Mouse (Mus musculus) hindbrain, embryonic 13.5 days (tissue): ENCODE results near the gene Gpr89. TPM values are rescaled to one million over a fixed set of nuclear protein-coding genes. Genes with fewer than 3 reads are reported as not detected.

ENCODE experiments used
- polyA plus RNA-seq: library from polyadenylated mRNA; unstranded; fragments of >200 nt; fragmentation: Nextera tagmentation; extraction: Ambion mirVana; gene quantifications from 2 replicates; pipeline ENCODE4 v1.2.1, GENCODE M21; 2015

Gene Gpr89
- polyA plus RNA-seq, 1 experiment from 2014 or later: 40.7 TPM

Other genes with a start within 250 kb of the Gpr89 start
- 0.84 and 0.89 TPM in 2 replicates for gene Ankrd35, start 235.2 kb downstream of the Gpr89 start, polyA plus RNA-seq
- 33.7 and 33.8 TPM in 2 replicates for gene Pias3, start 209.0 kb downstream of the Gpr89 start, polyA plus RNA-seq
- gene Nudt17, start 196.8 kb downstream of the Gpr89 start, polyA plus RNA-seq: 14.0 and 19.2 TPM in 2 replicates
- gene Polr3c, start 177.7 kb downstream of the Gpr89 start, polyA plus RNA-seq: 32.5 and 36.4 TPM in 2 replicates
- 70.3 and 72.4 TPM in 2 replicates for gene Rnf115, start 177.7 kb downstream of the Gpr89 start, polyA plus RNA-seq
- gene Pdzk1, start 76.1 kb downstream of the Gpr89 start, polyA plus RNA-seq: not detected in 2 replicates
- 0.19 and 0.30 TPM in 2 replicates for gene Cd160, start 76.0 kb downstream of the Gpr89 start, polyA plus RNA-seq
- gene Gja5, start 653 bp downstream of the Gpr89 start, polyA plus RNA-seq: 3.7 and 4.8 TPM in 2 replicates
- 0.04 TPM in 2 replicates for gene Gja8, start 20.7 kb upstream of the Gpr89 start, polyA plus RNA-seq